Mouse (Mus musculus) myocyte (in vitro differentiated cells): Measurements from ENCODE around the gene Tprn.

Source experiments
- CEBPB ChIP-seq: IDR thresholded peaks from 2 replicates; pipeline ENCODE4 v1.6.1; 2011; ENCODE audit warnings: mild to moderate bottlenecking, moderate library complexity; ENCODE audit not compliant: poor library complexity, insufficient read depth, severe bottlenecking
- E2F4 ChIP-seq: IDR thresholded peaks from one replicate; pipeline ENCODE4 v1.6.1; 2011; ENCODE audit warnings: mild to moderate bottlenecking, control low read depth, moderate library complexity; ENCODE audit not compliant: insufficient read depth
- MAX ChIP-seq: IDR thresholded peaks from one replicate; pipeline ENCODE4 v1.6.1; 2011; ENCODE audit warnings: low read depth, mild to moderate bottlenecking, control low read depth
- MYOD1 ChIP-seq, 3 experiments: IDR thresholded peaks; one replicate each; pipeline ENCODE4 v1.6.1; 2011; ENCODE audit warnings: control low read depth in 2 of 3, low read depth in 2 of 3, mild to moderate bottlenecking in 2 of 3, moderate library complexity in 1 of 3; ENCODE audit not compliant: insufficient read length in 2 of 3, control insufficient read depth in 1 of 3
- MYOG ChIP-seq, 3 experiments: IDR thresholded peaks; one replicate each; pipeline ENCODE4 v1.6.1; 2011; ENCODE audit warnings: control low read depth in 2 of 3, low read depth in 2 of 3, mild to moderate bottlenecking in 2 of 3; ENCODE audit not compliant: insufficient read length in 2 of 3, control insufficient read depth in 1 of 3, insufficient read depth in 1 of 3
- POLR2A ChIP-seq: IDR thresholded peaks from one replicate; pipeline ENCODE4 v1.6.1; 2011; ENCODE audit warnings: low read depth, mild to moderate bottlenecking, control low read depth, moderate library complexity; ENCODE audit not compliant: insufficient read length
- POLR2AphosphoS2 ChIP-seq: IDR thresholded peaks from one replicate; pipeline ENCODE4 v1.6.1; 2011; ENCODE audit warnings: low read depth, control low read depth; ENCODE audit not compliant: insufficient read length
- REST ChIP-seq: IDR thresholded peaks from one replicate; pipeline ENCODE4 v1.6.1; 2011; ENCODE audit warnings: mild to moderate bottlenecking, control low read depth, moderate library complexity; ENCODE audit not compliant: insufficient read depth, insufficient read length
- SRF ChIP-seq: IDR thresholded peaks from one replicate; pipeline ENCODE4 v1.6.1; 2011; ENCODE audit warnings: low read depth; ENCODE audit not compliant: control insufficient read depth, insufficient read length
- TCF12 ChIP-seq: IDR thresholded peaks from one replicate; pipeline ENCODE4 v1.6.1; 2011; ENCODE audit warnings: mild to moderate bottlenecking, control low read depth; ENCODE audit not compliant: poor library complexity, insufficient read depth, severe bottlenecking
- TCF3 ChIP-seq: IDR thresholded peaks from one replicate; pipeline ENCODE4 v1.6.1; 2011; ENCODE audit warnings: low read depth, control low read depth; ENCODE audit not compliant: insufficient read length
- USF1 ChIP-seq: IDR thresholded peaks from one replicate; pipeline ENCODE4 v1.6.1; 2011; ENCODE audit warnings: low read depth, mild to moderate bottlenecking, control low read depth, moderate library complexity

- TF ChIP-seq E2F4 (no peak), USF1 (no peak), TCF3 (no peak), POLR2A (no peak), TCF12 (no peak), MAX (no peak), POLR2AphosphoS2 (no peak), REST (no peak), MYOD1 (IDR thresholded peaks at IDR 0.05; ENCODE audit: control insufficient read depth in 1 of 3, insufficient read length in 2 of 3, low read depth in 2 of 3) (no peak), CEBPB (no peak), MYOG (IDR thresholded peaks at IDR 0.05; ENCODE audit: control insufficient read depth in 1 of 3, insufficient read depth in 1 of 3, insufficient read length in 2 of 3, low read depth in 2 of 3) (no peak), SRF (no peak)
Observed at GRCm38 (mm10) chr2:25305587-25306359, 43.4 kb downstream of the Tprn start.
